Mouse (Mus musculus): ENCODE measurements around the gene Nin.

DNA sequence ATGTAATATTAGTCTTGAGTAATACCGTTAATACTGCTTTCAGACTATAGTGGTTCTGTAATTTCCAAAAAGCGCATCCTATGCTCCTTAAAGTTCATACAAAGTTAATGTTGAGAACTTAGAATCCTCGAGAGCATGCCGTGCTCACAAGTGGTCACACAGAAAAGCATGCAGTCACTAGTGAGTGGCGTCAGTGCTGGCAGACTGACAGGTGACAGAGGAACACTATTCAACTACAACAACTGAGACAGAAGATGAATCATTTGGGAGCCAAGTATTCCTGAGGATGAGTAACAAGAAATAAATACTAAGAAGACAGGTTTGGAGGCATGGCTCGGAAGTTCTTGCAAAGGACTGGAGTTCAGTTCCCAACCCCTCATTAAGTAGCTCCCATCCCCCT, 146.4 kb downstream of the Nin start:
- no peak for TF ChIP-seq CTCF (IDR thresholded peaks at IDR 0.05; ENCODE audit: control insufficient read depth, insufficient read depth, insufficient replicate concordance, low read depth, low read length)
- no peak for TF ChIP-seq POLR2A (IDR thresholded peaks at IDR 0.05; ENCODE audit: control insufficient read depth, low read depth, low read length)
